Mouse (Mus musculus): ENCODE measurements at regions not wholly inside any gene's neighbourhood (a gene's known extent, or its start where the extent isn't known, plus 50 kb on each side); places are given as distances from the start of the nearest gene placed in this dataset.

- no peak for TF ChIP-seq GATA1 (IDR thresholded peaks at IDR 0.05; ENCODE audit: borderline replicate concordance, low read length)
- no peak for TF ChIP-seq FLI1 (IDR thresholded peaks at IDR 0.05; ENCODE audit: low read length)
These were observed 70.2 kb upstream of the Bmp2 start for GRCm38 (mm10) chr2:133481785-133482184.

Measured in megakaryocyte, embryonic 14.5 days (primary cell).